Mouse (Mus musculus) liver, embryonic 14.5 days (tissue): ENCODE measurements around the gene Tcfl5. TPM values are rescaled to one million over a fixed set of nuclear protein-coding genes. Genes with fewer than 3 reads are reported as not detected.

Experiments used
- ATAC-seq: fragments of 200-750 bp; cut with Nextera tagmentation; 2 replicates; pipeline ENCODE4 v1.8.0; 2017; ENCODE audit warnings: moderate number of reproducible peaks, mild to moderate bottlenecking, moderate library complexity; ENCODE audit not compliant: insufficient read depth
- DNase-seq, 3 experiments: peaks; one replicate each; pipeline ENCODE4 v3.0.0-alpha.2; 2012 to 2013; ENCODE audit warnings: low read depth in 3 of 3, low spot score in 3 of 3
- H3K27ac ChIP-seq: fragments of 300-500 bp; sonication (generic); 2 replicates; pipeline ENCODE4 v1.5.1; 2014; ENCODE audit warnings: moderate library complexity, mild to moderate bottlenecking, control low read depth, inconsistent platforms
- H3K27me3 ChIP-seq: fragments of 300-500 bp; sonication (generic); 2 replicates; pipeline ENCODE4 v1.6.1; 2014; ENCODE audit warnings: mild to moderate bottlenecking, low read length, moderate library complexity; ENCODE audit not compliant: control insufficient read depth, insufficient read depth
- H3K36me3 ChIP-seq: fragments of 300-500 bp; sonication (generic); replicated peaks from 2 replicates; pipeline ENCODE4 v1.6.1; 2014; ENCODE audit warnings: low read depth; ENCODE audit not compliant: control insufficient read depth, insufficient read depth
- H3K4me1 ChIP-seq, 2 experiments: fragments of 200-500 bp in 1 of 2; fragments of 300-500 bp in 1 of 2; sonication (generic) in 1 of 2; replicated peaks; 2 replicates each; pipeline ENCODE4 v1.6.1; 2012 to 2014; ENCODE audit warnings: antibody characterized with exemption in 1 of 2, inconsistent platforms in 1 of 2, low read length in 1 of 2; ENCODE audit not compliant: control insufficient read depth in 2 of 2, insufficient read depth in 2 of 2
- H3K4me2 ChIP-seq: fragments of 300-500 bp; sonication (generic); 2 replicates; pipeline ENCODE4 v1.6.1; 2014; ENCODE audit warnings: low read depth, mild to moderate bottlenecking, control low read depth, moderate library complexity
- H3K4me3 ChIP-seq, 2 experiments: fragments of 200-500 bp in 1 of 2; fragments of 300-500 bp in 1 of 2; sonication (generic) in 1 of 2; 2 replicates each; pipeline ENCODE4 v1.5.1; 2012 to 2014; ENCODE audit warnings: low read depth in 2 of 2, low read length in 2 of 2, mild to moderate bottlenecking in 2 of 2, control low read depth in 1 of 2, inconsistent platforms in 1 of 2, moderate library complexity in 1 of 2; ENCODE audit not compliant: insufficient read depth in 1 of 2
- H3K9ac ChIP-seq: fragments of 300-500 bp; sonication (generic); replicated peaks from 2 replicates; pipeline ENCODE4 v1.6.1; 2014; ENCODE audit warnings: mild to moderate bottlenecking, control low read depth, moderate library complexity
- H3K9me3 ChIP-seq: fragments of 300-500 bp; sonication (generic); 2 replicates; pipeline ENCODE4 v1.6.1; 2016; ENCODE audit warnings: low read length, mixed read lengths; ENCODE audit not compliant: control insufficient read depth
- CTCF ChIP-seq: IDR thresholded peaks from 2 replicates; pipeline ENCODE4 v1.5.1; 2016; ENCODE audit warnings: antibody characterized with exemption, low read depth, control low read depth
- EP300 ChIP-seq: IDR thresholded peaks from 2 replicates; pipeline ENCODE4 v1.6.1; 2016; ENCODE audit warnings: antibody characterized with exemption, low read depth
- WGBS: fragments of 180-500 bp; shearing (Covaris S2); extraction: QIAGEN DNeasy Blood & Tissue Kit; methylation state at CpG from one replicate; pipeline ENCODE4 v1.1.7; 2014; ENCODE audit not compliant: insufficient replicate concordance; 5-methylcytosine and 5-hydroxymethylcytosine counted together
- polyA plus RNA-seq, 2 experiments: library from polyadenylated mRNA; depleted of rRNA in 1 of 2; stranded (reverse) in 1 of 2; unstranded in 1 of 2; fragments of >200 nt; fragmentation: Nextera tagmentation in 1 of 2; extraction: Ambion mirVana in 1 of 2; gene quantifications; 2 replicates each; pipeline versions ENCODE4 v1.2.1 to v1.2.3; 2012 to 2014

Tcfl5 gene
- polyA plus RNA-seq, 2 experiments = 0.23 TPM; not detected in 1

DNA sequence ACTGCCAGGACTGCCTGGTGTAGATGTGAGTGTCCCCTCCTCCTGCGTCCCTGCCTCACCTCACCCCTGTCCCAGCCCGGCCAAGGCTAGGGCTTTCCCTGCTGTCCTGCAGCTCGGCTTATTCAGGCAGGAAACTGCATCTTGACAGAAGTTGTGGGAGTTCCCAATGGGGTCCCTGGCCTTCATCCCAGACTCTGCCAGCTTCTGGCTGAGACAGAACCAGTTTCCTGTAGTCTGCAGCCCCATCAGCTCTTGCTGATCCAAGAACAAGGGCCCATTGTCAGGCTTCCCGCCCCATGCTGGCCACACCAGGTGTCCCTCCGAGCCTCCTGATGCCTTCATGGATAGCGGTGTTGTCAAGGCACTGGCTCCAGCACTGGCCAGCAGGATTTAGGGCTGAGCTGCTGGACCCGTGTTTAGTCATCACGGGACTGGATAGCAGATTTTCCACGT, 41.9 kb downstream of the Tcfl5 start:
- WGBS = 28% methylated on average over 9 of the region's 9 CpGs
- no peak overlapping the region for H3K9ac ChIP-seq
- DNase-seq = no peak
- H3K27ac ChIP-seq = no peak overlapping the region
- no peaks in the 10 kb centered on the region for H3K4me1 ChIP-seq
- peaks cover 12% of the 10 kb centered on the region for H3K27me3 ChIP-seq
- ATAC-seq = no peak
- no peaks in the 10 kb centered on the region for H3K36me3 ChIP-seq
- TF ChIP-seq EP300 (no peak), CTCF (no peak)
- H3K4me3 ChIP-seq = no peak overlapping the region
- no peaks in the 10 kb centered on the region for H3K9me3 ChIP-seq
- no peak overlapping the region for H3K4me2 ChIP-seq

DNA sequence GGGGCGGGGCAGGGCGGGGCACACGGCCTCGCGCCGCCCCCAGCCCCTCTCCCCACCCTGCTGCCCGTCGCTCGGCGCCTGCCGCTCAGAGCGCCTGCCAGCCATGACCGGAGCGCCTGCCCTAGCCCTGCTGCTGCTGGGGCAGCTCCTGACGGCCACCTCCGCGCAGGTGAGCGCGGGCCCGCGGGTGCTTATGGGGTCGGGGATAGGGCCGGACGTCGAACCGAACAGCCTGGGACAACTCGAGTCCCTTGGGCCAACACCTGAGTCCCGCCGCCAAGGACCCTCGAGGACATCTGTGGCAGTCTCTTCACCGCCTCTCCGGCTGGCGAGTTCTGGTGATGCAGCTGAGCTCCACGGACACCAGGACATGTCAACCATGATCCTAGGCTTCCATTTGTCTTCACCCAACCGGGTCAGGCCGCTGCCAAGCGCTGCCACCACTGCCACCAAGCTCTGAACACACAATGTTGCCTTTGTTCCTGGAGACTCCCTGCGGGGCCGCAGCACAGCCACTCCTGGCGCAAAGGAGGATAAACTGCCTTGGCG, 44.3 kb downstream of the Tcfl5 start:
- TF ChIP-seq CTCF = no peak
- Histone ChIP-seq H3K4me1 (no peaks in the 10 kb centered on the region), H3K36me3 (peaks cover 3% of the 10 kb centered on the region), H3K4me2 (no peak overlapping the region), H3K9ac (no peak overlapping the region), H3K27ac (no peak overlapping the region), H3K4me3 (no peak overlapping the region), H3K27me3 (peaks cover 12% of the 10 kb centered on the region), H3K9me3 (no peaks in the 10 kb centered on the region)
- ATAC-seq (no peak), DNase-seq (no peak)
- 6% methylated on average over 40 of the region's 41 CpGs for WGBS

DNA sequence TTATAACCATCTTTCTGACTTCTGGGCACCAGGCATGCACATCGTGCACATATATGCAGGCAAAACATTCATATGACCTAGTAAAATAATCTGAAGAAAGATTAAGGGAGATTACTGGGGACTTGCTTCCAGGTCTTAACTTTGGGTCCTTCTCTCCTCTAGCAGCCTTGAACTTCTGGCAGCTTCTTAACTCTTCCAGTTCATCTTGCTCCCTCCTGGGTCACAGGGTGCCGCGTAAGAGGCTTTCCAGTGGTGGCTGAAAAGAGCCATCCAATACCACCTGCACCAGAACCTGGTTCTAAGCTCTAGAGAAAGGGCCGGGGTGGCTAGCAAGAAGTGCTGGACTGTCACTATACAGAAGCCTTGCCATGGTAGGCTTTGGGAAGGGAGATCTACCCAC, 45.0 kb downstream of the Tcfl5 start, which contains the start of gene Col9a3:
Gene Col9a3, plus strand, starts transcription at position 301 of the 400 bp plus-strand sequence.
- Histone ChIP-seq H3K36me3 (peaks cover 3% of the 10 kb centered on the region), H3K4me3 (no peak within 1 kb of the TSS), H3K4me2 (no peak within 1 kb of the TSS), H3K27me3 (peaks cover 12% of the 10 kb centered on the region), H3K9me3 (no peaks in the 10 kb centered on the region), H3K9ac (no peak within 1 kb of the TSS), H3K27ac (no peak within 1 kb of the TSS), H3K4me1 (no peaks in the 10 kb centered on the region)
- TF ChIP-seq EP300 (no peak), CTCF (no peak)
- WGBS = 44% methylated on average over 4 of the region's 4 CpGs
- no peak for DNase-seq
- no peak for ATAC-seq

DNA sequence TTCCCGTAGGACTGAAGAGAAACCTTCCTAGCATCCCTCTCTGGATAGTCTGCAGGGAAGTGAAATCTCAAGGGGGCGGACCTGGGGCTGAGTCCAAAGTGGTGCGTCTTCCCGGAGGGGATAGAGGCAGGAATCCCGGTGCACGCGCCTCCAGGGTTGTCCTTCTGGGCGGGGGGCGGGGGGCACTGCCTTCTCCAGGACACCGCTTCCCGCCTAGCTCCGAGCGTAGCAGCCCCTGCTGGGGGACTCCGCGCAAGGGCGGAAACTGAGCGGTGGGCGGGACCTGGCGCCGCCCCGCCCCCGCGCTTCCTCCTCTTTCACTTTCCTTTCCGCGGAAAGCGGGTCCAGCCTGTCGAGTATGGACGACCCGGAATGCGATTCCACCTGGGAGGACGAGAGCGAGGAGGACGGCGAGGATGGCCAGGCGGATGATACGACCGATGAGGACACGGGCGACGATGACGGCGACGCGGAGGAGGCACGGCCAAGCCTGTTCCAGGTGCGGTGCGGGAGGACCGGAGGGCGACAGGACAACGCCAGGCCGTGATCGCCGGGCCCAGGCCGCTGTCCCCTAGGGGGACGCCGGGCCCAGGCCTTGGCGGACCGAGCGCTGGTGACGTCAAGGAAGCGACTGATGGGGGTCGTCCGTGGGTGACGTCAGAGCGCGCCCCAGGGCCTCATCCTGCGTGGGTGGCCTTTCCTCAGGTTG, 53.2 kb downstream of the Tcfl5 start, which contains the start of gene Ogfr:
Gene Ogfr, plus strand, starts transcription at position 123 of the 709 bp plus-strand sequence.
- peak; percentile 54 to 63 (median 59) for DNase-seq
- H3K27me3 ChIP-seq = no peaks in the 10 kb centered on the region
- H3K27ac ChIP-seq = peak within 1 kb of the TSS; percentile 55
- WGBS = under 1% methylated on average over 65 of the region's 67 CpGs
- peaks cover 10% of the 10 kb centered on the region for H3K36me3 ChIP-seq
- ATAC-seq = peak; percentile 87
- no peaks in the 10 kb centered on the region for H3K9me3 ChIP-seq
- peaks cover 0 to 6% of the 10 kb centered on the region in 2 experiments; a peak in 2 of 4 replicates for H3K4me1 ChIP-seq
- H3K9ac ChIP-seq = peak within 1 kb of the TSS; percentile 95
- H3K4me3 ChIP-seq = peak within 1 kb of the TSS; percentile 89 to 99
- peak within 1 kb of the TSS; percentile 87 for H3K4me2 ChIP-seq
- TF ChIP-seq EP300 = no peak
- TF ChIP-seq CTCF = peak; percentile 49

DNA sequence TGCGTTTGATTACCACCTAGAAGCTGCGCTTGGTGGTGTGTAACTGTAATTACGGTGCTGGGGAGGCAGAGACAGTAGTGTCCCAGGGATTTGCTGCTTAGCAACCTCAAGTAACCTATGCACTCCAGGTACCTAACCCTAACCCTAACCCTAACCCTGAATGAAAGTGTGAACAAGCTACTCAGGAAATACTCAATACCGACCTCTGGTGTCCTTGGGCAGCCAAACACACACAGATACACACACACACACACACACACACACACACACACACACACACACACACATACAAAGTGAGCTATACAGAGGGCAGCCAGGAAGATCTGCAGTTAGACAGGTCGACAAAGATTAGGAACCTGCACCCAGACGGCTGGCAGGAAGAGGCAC, 53.8 kb downstream of the Tcfl5 start:
- Histone ChIP-seq H3K4me1 (peaks cover 0 to 8% of the 10 kb centered on the region in 2 experiments; a peak in 2 of 4 replicates), H3K9ac (peak overlapping the region; percentile 95), H3K27ac (no peak overlapping the region), H3K27me3 (no peaks in the 10 kb centered on the region), H3K4me3 (peak overlapping the region; percentile 89 to 99), H3K4me2 (peak overlapping the region; percentile 87), H3K9me3 (no peaks in the 10 kb centered on the region), H3K36me3 (peaks cover 8% of the 10 kb centered on the region)
- no peak for TF ChIP-seq EP300
- TF ChIP-seq CTCF = peak; percentile 33
- peak; percentile 9; the same call in 1 of the 2 replicates for ATAC-seq
- DNase-seq = no peak
- 42% methylated on average over 6 of the region's 6 CpGs for WGBS
